Mouse (Mus musculus): ENCODE measurements around the gene Pla2g16.

The Pla2g16 gene

DNA sequence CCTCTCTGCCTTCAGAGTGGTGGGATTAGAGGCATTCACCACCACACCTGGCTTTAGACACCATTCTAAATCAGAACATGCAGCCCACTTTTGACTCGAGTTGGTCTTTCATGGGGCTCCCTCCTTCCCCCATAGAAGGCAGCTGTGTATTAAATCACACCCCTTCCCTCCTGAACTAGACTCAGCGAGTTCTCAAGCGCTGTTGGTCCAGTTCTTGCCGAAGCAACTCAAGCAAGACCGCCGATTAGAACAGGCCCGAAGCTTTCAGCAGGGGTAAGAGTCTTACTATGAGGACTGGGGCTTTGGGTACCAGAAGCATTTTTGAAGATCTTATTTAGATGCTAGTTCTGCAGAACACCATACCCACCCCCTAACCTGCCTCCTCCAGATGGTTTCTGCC is 55.9 kb downstream of the Pla2g16 start:
- DNase-seq (ENCODE audit: low spot score in 2 of 2) = no peak

DNA sequence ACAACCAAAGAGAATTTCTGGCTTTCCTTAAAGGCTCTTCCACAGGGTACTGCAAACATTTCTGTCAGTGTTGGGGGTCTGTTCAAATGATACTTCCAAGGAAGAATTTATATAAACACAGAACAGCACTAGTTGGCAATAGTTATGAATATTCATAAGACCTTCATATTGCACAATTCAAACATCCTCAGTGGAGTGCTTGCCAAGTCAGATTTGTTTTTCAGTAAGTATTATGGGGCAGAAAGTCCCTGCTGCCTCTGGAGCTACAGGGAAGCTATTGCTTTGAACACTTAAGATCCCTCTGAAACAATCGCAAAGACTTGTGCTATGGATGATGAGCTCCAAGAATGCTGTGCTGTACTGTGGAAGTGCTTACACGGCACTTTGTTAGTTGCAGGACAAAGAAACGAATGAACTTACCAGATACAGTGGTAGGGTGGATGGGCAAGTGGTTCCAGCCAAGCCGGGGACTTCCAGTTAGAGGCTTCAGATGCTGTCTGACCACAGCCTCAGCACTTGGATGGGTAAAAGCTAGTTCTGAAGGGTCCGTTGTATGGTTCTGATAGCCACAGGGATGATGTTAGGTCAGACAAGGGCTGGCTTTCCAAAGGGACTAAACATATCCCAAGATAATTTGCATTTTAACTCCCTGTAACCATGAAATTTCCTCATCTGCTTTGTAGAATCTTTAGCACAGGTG is 59.1 kb downstream of the Pla2g16 start:
- DNase-seq (ENCODE audit: low spot score in 2 of 2) = no peak

DNA sequence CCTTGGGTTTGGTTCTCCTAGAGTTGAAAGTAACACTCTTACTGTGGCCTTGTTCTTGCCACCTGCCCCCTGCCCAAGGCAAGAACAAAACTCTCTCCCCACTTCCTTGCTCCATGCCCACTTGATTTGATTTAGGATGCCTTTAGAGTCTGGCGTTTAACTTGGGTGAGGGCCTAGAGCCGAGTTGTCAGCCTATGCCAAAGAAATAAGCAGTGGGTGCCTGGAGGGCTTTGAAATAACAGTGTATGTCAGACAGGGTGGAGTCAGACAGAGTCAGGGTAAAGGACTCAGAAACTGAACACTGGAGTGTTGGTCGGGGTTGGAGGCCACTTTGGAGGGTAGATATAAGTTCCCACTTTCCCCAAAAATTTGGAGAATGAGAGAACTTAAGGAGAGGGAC is 59.8 kb downstream of the Pla2g16 start:
- DNase-seq (ENCODE audit: low spot score in 2 of 2) = no peak

DNA sequence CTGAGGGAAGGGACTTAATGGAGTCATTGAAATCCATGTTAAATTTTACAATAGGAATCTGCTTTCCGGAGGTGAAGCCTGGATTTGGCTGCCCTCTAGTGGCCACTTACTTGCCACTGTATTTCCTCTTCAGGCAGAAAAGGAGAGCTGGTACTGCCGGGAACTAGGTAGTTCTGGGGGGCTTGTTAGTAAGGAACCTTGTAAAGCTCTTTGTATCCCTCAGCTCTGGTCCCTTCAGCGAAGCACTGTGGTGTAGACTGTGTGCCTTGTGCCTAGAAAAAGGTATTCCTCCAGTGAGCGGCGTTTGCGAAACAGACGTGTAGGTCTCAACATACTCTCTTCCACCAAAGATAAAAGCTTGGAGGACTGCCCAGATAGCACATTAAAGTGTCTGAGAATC is 60.4 kb downstream of the Pla2g16 start:
- DNase-seq (ENCODE audit: low spot score in 2 of 2) = peak in 1 of 2 experiments; percentile 22

DNA sequence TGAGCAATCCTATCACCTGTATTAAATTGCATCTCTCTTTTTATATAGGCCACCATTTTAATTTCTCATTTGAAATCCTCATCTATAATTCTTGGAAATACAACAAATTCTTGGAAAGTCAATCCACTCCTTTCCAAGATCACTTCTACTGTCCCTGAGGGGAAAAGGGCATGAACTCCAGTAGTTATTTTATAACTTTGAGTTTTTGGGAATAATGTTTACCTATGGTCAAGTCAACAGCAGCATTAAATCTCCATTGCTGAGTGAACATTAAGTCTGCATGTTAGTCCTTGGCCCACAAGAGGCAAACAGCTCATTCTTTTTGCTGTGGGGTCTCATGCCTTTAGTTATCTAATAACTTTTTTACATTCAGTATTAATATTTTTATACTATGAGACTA is 75.8 kb downstream of the Pla2g16 start:
- no peak for DNase-seq (ENCODE audit: low spot score in 2 of 2)

DNA sequence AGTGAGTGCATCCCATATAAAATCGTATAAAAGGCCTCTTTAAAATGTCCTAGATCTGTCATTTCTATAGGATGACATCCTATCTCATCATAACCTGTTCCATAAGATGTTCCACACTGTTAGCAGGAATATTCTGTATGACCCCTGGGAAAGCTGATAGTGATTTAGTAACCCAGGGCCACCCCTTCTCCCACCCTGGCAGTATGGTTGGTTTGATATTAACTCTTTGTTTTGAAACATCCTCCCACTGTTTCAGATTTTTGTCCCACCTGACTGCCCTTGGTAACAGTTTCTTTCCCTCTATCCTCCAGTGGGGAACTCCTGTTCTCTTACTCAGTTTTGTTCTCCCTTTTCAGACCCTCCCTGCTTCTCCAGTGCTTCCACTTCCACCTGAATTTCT is 76.5 kb downstream of the Pla2g16 start:
- no peak for DNase-seq (ENCODE audit: low spot score in 2 of 2)
